In the genomic region with DNA sequence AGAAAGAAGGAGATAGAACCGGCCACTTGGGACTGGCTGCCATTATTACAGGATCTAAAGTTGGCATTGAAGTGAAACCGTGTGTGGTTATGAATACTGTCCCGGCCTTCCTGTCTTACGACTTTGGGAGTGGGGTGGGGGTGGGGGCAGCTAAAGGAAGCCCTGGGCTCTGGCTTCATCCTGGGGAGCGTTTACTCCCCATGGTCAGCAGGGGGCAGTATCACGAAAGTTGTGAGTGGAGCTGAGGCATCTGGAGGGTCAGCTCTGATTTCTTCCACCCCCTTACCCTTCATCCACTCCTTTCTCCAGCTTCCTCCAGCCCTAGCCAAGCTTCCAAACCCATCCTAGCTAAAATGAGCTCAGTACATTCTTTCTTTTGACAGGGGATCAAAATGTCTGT, we compare ENCODE assay signal across 9 mouse cellular contexts.
DNase-seq lines count a peak whose midpoint lies in the region; ATAC-seq and TF ChIP-seq lines count a peak whose summit lies in the region.
"Had no signal": no experiment of that assay in that cellular context is flagged by ENCODE, and none has a peak within 500 bp of the region (broad histone marks: within the 10 kb centered on the region; RNA-seq: fewer than 3 reads in every experiment).

No protein-coding gene starts in this region.

- intact Hi-C loops in left cerebral cortex, adult 2 months (cut with DNase I), result loop anchor here (1.0 to 2.0 kb wide), 2 partner anchors 260 to 268 kb away; no protein-coding TSS in a partner anchor
- intact Hi-C loops in left cerebral cortex, postnatal 10 days (cut with DNase I), result no loop called here

- TF ChIP-seq CTCF in left cerebral cortex, adult 2 months (IDR thresholded peaks at IDR 0.05), result peak; percentile 60
- TF ChIP-seq CTCF in olfactory bulb, adult 2 months (IDR thresholded peaks at IDR 0.05; ENCODE audit: insufficient read depth, low read depth, low read length), result peak; percentile 55; the same call in 1 of the 2 replicates

- no peaks in the 10 kb centered on the region for H3K4me1 ChIP-seq in olfactory bulb, adult 2 months (ENCODE audit: control insufficient read depth, insufficient read depth, low read length)

- peak; percentile 52 to 60 for DNase-seq in cerebellum, postnatal 10 days
- peak in 1 of 2 experiments; percentile 28 for DNase-seq in left cerebral cortex, adult 2 months (ENCODE audit: extremely low spot score in 1 of 2, low spot score in 2 of 2)
- no peak for DNase-seq in left cerebral cortex, postnatal 10 days (ENCODE audit: extremely low spot score in 1 of 2, low spot score in 2 of 2)
- DNase-seq in R1 (ENCODE audit: low read depth, low spot score), result peak; percentile 78
- DNase-seq in natural killer cell, adult 2 months (ENCODE audit: low spot score in 2 of 2), result no peak
- no peak for DNase-seq in kidney, adult 18-20 months

- WGBS in olfactory bulb, adult 2 months, result 39% methylated on average over 6 of the region's 6 CpGs

- no peak overlapping the region for H3K27ac ChIP-seq in left cerebral cortex, adult 2 months
- no peak overlapping the region for H3K27ac ChIP-seq in olfactory bulb, adult 2 months (ENCODE audit: insufficient read depth, low read depth, low read length)

- TF ChIP-seq POLR2A in olfactory bulb, adult 2 months (IDR thresholded peaks at IDR 0.05; ENCODE audit: insufficient read depth, low read depth, low read length), result no peak

- ATAC-seq in cerebellum, adult (ENCODE audit: insufficient number of reproducible peaks, low FRiP score, low TSS enrichment), result no peak

- H3K4me3 ChIP-seq in left cerebral cortex, adult 2 months, result no peak overlapping the region
- no peak overlapping the region for H3K4me3 ChIP-seq in olfactory bulb, adult 2 months (ENCODE audit: insufficient read depth, low read depth, low read length)
- H3K4me3 ChIP-seq: myocyte had no signal

Comparison
In these comparisons a context has a peak if more than half of its experiments do, and no peak if none do; other contexts are left out.
1. DNase-seq: peak in cerebellum, postnatal 10 days (2 of 2) and R1 (single experiment); none in left cerebral cortex, postnatal 10 days (0 of 2), natural killer cell, adult 2 months (0 of 2) and kidney, adult 18-20 months (single experiment).